Mouse (Mus musculus) sigmoid colon, adult 10 weeks (tissue): ENCODE data around the gene Armcx5. TPM values are rescaled to one million over a fixed set of nuclear protein-coding genes. Genes with fewer than 3 reads are reported as not detected.

ENCODE experiments used
- polyA plus RNA-seq: library from polyadenylated mRNA; stranded (reverse); fragments of 350-450 nt; fragmentation: Illumina TruSeq; extraction: RNeasy Lipid Tissue Mini Kit (QIAGEN cat#74804); gene quantifications from one replicate; pipeline ENCODE4 v1.2.3, GENCODE M21; 2014; ENCODE audit warnings: low read depth, low replicate concordance

The Armcx5 gene
- 15.4 TPM for polyA plus RNA-seq

GRCm38 (mm10) chrX:135742304-135743055 is at the start of gene Armcx5, which contains the start of gene Gprasp1:
Gene Armcx5 (plus strand): TSS chrX:135742733.
Gene Gprasp1 (plus strand): TSS chrX:135742733.

GRCm38 (mm10) chrX:135693633-135694032 is 48.9 kb upstream of the Armcx5 start, which contains the start of gene Tcp11x2:
Gene Tcp11x2 (minus strand): TSS chrX:135693790.

GRCm38 (mm10) chrX:135725161-135725560 is 17.4 kb upstream of the Armcx5 start, which contains the start of gene Tmsb15a:
Gene Tmsb15a (minus strand): TSS chrX:135725261.

Other genes with a start within 250 kb of the Armcx5 start
- gene AV320801, start 248.1 kb upstream of the Armcx5 start, polyA plus RNA-seq, result not detected
- 5.2 TPM for gene Nxf7, start 144.0 kb upstream of the Armcx5 start, polyA plus RNA-seq
- not detected for gene Prame, start 115.0 kb upstream of the Armcx5 start, polyA plus RNA-seq
- gene Tcp11x2, start 48.9 kb upstream of the Armcx5 start, polyA plus RNA-seq, result 0.25 TPM
- gene Tmsb15a, start 17.5 kb upstream of the Armcx5 start, polyA plus RNA-seq, result not detected
- 40.2 TPM for gene Gprasp1, start within 50 bp of the Armcx5 start, polyA plus RNA-seq
- gene Bhlhb9, start 54.9 kb downstream of the Armcx5 start, polyA plus RNA-seq, result 14.7 TPM
- gene Gprasp2, start 96.3 kb downstream of the Armcx5 start, polyA plus RNA-seq, result 9.1 TPM